Mouse (Mus musculus): ENCODE results near the gene Cldn15. TPM values are rescaled to one million over a fixed set of nuclear protein-coding genes. Genes with fewer than 3 reads are reported as not detected.

The Cldn15 gene
- total and polyA plus RNA-seq, 3 experiments, result 0.25 to 0.29 TPM; not detected in 1

GRCm38 (mm10) chr5:136965210-136965609, 1.2 kb upstream of the Cldn15 start:
- dilution Hi-C loops (cut with MboI; ENCODE audit: extremely low pct_ligation_motif_present, extremely low pct_unique_long_range_greater_than_20kb, low sequenced_read_pairs) (no loop called here), in situ Hi-C loops (cut with MboI; ENCODE audit: low pct_ligation_motif_present, low pct_unique_long_range_greater_than_20kb, low sequenced_read_pairs) (no loop called here)
- Histone ChIP-seq H3K27me3 (replicated peaks) (no peaks in the 10 kb centered on the region), H3K79me2 (replicated peaks; ENCODE audit: control insufficient read depth, extremely low read depth, insufficient read depth, poor library complexity, severe bottlenecking) (no peaks in the 10 kb centered on the region), H3K4me1 (ENCODE audit: control insufficient read depth in 1 of 2, insufficient read depth in 2 of 2) (peaks cover 0 to 20% of the 10 kb centered on the region in 2 experiments; a peak in 2 of 4 replicates), H3K4me3 (replicated peaks in 1 of 3; ENCODE audit: low read depth in 2 of 3, low read length in 2 of 3, poor library complexity in 1 of 3) (no peak overlapping the region), H3K27ac (ENCODE audit: insufficient read depth, low read depth) (no peak overlapping the region), H3K36me3 (replicated peaks in 1 of 2; ENCODE audit: control insufficient read depth in 1 of 2, insufficient read depth in 1 of 2, low read length in 1 of 2) (peaks cover 35 to 69% of the 10 kb centered on the region in 2 experiments), H3K4me2 (ENCODE audit: insufficient read depth, low read depth, poor library complexity, severe bottlenecking) (no peak overlapping the region), H3K9me3 (replicated peaks; ENCODE audit: low read length) (no peaks in the 10 kb centered on the region), H3K9ac (ENCODE audit: insufficient read depth, low read depth) (no peak overlapping the region)
- DNase-seq (ENCODE audit: extremely low read depth), result no peak
- TF ChIP-seq SIN3A (IDR thresholded peaks at IDR 0.05; ENCODE audit: low read length), result no peak
- TF ChIP-seq MXI1 (IDR thresholded peaks at IDR 0.05; ENCODE audit: low read depth, low read length), result no peak
- no peak for TF ChIP-seq POLR2A (IDR thresholded peaks at IDR 0.05; ENCODE audit: low read depth, low read length)
- no peak for TF ChIP-seq UBTF (IDR thresholded peaks at IDR 0.05; ENCODE audit: low read depth, low read length)
- TF ChIP-seq ELF1 (IDR thresholded peaks at IDR 0.05; ENCODE audit: low read depth, low read length), result no peak
- no peak for TF ChIP-seq EP300 (IDR thresholded peaks at IDR 0.05; ENCODE audit: low read length)
- no peak for TF ChIP-seq JUN (IDR thresholded peaks at IDR 0.05; ENCODE audit: insufficient read depth, low read depth, low read length)
- TF ChIP-seq TBP (conservative IDR thresholded peaks at IDR 0.05; ENCODE audit: low read depth, low read length), result no peak
- no peak for TF ChIP-seq ZC3H11A (IDR thresholded peaks at IDR 0.05; ENCODE audit: low read depth, low read length)
- no peak for TF ChIP-seq SMC3 (IDR thresholded peaks at IDR 0.05; ENCODE audit: low read depth, low read length)

GRCm38 (mm10) chr5:136965686-136966085, 730 bp upstream of the Cldn15 start:
- H3K4me1 ChIP-seq (ENCODE audit: control insufficient read depth in 1 of 2, insufficient read depth in 2 of 2), result peaks cover 0 to 19% of the 10 kb centered on the region in 2 experiments; a peak in 2 of 4 replicates
- no peak overlapping the region for H3K9ac ChIP-seq (ENCODE audit: insufficient read depth, low read depth)
- no peak overlapping the region for H3K4me3 ChIP-seq (replicated peaks in 1 of 3; ENCODE audit: low read depth in 2 of 3, low read length in 2 of 3, poor library complexity in 1 of 3)
- H3K27ac ChIP-seq (ENCODE audit: insufficient read depth, low read depth), result no peak overlapping the region
- dilution Hi-C loops (cut with MboI; ENCODE audit: extremely low pct_ligation_motif_present, extremely low pct_unique_long_range_greater_than_20kb, low sequenced_read_pairs) (no loop called here), in situ Hi-C loops (cut with MboI; ENCODE audit: low pct_ligation_motif_present, low pct_unique_long_range_greater_than_20kb, low sequenced_read_pairs) (no loop called here)
- no peaks in the 10 kb centered on the region for H3K27me3 ChIP-seq (replicated peaks)
- no peak for DNase-seq (ENCODE audit: extremely low read depth)
- peaks cover 35 to 69% of the 10 kb centered on the region in 2 experiments for H3K36me3 ChIP-seq (replicated peaks in 1 of 2; ENCODE audit: control insufficient read depth in 1 of 2, insufficient read depth in 1 of 2, low read length in 1 of 2)
- H3K79me2 ChIP-seq (replicated peaks; ENCODE audit: control insufficient read depth, extremely low read depth, insufficient read depth, poor library complexity, severe bottlenecking), result no peaks in the 10 kb centered on the region
- H3K4me2 ChIP-seq (ENCODE audit: insufficient read depth, low read depth, poor library complexity, severe bottlenecking), result no peak overlapping the region
- TF ChIP-seq HCFC1 (IDR thresholded peaks at IDR 0.05; ENCODE audit: low read depth, low read length) (no peak), GABPA (IDR thresholded peaks at IDR 0.05; ENCODE audit: insufficient replicate concordance, low read depth, low read length) (no peak), BHLHE40 (IDR thresholded peaks at IDR 0.05; ENCODE audit: low read depth, low read length) (no peak), ELF1 (IDR thresholded peaks at IDR 0.05; ENCODE audit: low read depth, low read length) (no peak), ETS1 (conservative IDR thresholded peaks at IDR 0.05; ENCODE audit: low read depth, low read length) (no peak), UBTF (IDR thresholded peaks at IDR 0.05; ENCODE audit: low read depth, low read length) (no peak), EP300 (IDR thresholded peaks at IDR 0.05; ENCODE audit: low read length) (no peak), ZNF384 (IDR thresholded peaks at IDR 0.05; ENCODE audit: low read depth, low read length) (no peak), E2F4 (IDR thresholded peaks at IDR 0.05; ENCODE audit: insufficient replicate concordance, low read depth, low read length) (no peak), ZMIZ1 (IDR thresholded peaks at IDR 0.05; ENCODE audit: low read depth, low read length) (no peak), TCF12 (IDR thresholded peaks at IDR 0.05; ENCODE audit: low read depth, low read length) (no peak), USF2 (conservative IDR thresholded peaks at IDR 0.05; ENCODE audit: low read depth, low read length) (no peak), JUN (IDR thresholded peaks at IDR 0.05; ENCODE audit: insufficient read depth, low read depth, low read length) (no peak)
- no peaks in the 10 kb centered on the region for H3K9me3 ChIP-seq (replicated peaks; ENCODE audit: low read length)
